Mouse (Mus musculus) natural killer cell, adult 2 months (primary cell): ENCODE results near the gene Atp2b2.

Experiments used
- DNase-seq, 2 experiments: peaks; one replicate each; pipeline ENCODE4 v3.0.0; 2022; ENCODE audit warnings: low spot score in 2 of 2

Gene Atp2b2

DNA sequence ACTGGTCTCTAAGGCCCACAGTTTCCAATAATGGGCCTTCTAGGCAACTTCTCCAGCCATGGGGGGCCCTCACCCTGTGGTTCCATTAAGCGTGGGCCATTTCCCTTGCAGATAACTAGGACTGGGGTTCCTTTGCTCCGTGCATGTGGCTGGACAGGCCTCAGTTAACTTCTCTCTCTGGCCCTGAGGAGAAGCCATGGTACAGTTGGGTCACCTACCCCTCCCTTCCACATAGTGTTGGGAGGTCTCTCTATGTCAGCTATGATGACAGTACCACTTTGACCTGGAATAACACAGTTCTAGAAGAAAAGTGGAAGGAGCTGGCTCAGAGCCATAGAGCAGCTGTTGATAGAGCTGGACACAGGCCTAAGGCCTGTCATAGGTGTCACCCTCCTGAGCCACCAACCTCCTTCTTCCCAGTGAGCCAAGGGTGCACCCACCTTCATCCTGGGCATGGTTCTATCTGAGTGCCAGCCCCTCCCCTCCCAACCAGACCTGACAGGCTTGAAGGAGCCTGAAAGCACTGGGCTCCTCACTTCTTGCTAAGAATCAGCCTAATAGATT is 185.0 kb downstream of the Atp2b2 start:
- DNase-seq: no peak

DNA sequence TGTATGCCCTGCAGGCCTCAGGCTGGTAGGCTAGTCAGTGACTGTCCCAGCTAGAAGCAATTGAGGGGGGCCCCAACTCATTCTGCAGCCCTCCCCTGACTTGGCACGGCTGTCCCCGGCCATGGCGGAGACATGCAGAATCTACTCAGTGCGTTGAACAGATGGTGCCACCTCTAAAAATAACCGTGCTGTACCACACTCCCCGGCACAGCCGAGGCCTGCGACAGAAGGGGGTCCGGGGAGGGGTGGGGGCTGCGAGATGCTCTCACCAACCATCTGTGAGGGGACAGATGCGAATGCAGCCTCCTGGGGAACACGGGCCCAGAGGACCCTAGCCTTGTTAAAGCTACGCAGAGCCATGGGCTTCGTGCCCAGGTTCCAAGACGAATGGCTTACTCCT is 185.6 kb downstream of the Atp2b2 start:
- DNase-seq: no peak

DNA sequence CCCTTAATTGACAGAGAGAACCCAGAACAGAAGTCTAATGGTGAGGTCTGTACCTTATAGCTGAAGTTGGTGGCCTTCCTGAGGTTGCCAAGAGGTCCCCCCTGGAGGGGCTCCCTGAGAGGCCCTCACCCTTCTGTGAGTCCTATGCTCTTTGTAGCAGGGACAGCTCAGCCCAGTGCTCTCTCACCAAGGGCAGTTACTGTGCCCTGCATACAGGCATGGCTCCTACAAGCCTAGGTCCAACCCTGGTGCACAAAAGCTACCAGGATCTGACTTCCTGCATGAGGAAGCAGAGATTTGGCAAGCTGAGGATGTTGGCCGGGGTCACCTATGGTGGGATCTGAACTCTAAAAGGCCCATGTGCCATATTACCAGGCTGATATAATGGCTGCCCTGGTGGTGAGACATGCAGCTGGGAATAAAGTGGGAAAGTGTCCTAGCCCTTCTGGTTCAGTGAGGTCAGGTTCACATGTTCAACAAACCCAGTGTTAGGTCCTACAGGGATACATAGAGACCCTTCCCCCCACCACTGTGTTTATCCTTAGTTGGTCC is 186.2 kb downstream of the Atp2b2 start:
- no peak for DNase-seq

DNA sequence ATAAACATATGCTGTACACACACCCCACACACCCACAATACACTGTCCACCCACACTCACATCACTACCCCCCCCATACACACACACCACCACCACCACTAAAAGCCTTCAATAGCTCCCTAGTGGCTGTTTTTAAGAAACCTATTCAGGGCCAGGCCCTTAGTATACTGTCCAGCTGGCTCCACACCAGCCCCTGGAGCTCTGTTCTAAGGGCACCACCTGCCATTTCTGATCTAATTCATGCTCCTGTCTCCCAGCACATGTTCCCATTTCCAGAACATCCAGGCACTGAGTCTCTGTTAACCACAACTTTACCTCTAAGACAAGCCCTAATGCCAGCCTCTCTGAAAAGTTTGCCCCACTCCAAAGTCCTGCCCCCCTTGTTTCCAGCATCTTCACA is 186.8 kb downstream of the Atp2b2 start:
- no peak for DNase-seq

DNA sequence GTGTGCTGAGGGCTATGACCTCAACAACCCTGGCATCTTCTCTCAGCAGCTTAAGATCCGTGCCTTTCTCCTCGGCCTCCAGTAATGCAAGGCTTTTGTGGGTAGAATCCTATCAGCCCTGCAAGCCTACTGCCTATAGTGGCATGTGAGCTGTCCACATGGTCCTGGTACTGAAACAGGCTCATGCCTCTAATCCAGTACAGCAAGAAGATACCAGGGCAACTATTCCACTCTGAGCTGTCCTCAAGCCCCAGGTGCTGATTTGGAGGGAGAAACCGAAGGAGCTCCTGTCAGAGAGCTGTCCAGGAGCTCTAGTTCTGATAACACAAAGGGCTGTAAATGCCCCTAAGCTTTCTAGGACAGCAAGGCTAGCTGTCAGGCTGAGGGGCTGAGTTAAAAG is 190.1 kb downstream of the Atp2b2 start:
- DNase-seq: peak in 1 of 2 experiments; percentile 10

DNA sequence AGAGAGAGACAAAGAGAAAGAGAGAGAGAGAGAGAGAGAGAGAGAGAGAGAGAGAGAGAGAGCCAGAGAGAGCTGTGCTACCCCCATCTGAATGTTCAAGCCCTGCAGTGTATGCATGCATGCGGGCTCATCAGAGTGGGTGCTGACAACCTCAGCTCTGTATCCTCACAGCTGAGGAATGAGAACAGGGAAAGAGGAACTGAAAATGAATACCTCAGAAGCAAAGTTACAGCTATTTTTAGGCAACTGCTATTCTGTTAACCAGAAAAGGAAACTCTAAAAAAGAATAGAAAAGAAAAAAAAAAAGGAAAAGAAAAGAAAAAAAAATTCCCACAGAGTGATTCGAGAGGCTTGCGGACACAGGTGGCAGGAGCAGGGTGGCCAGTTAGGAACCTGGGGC is 192.6 kb downstream of the Atp2b2 start:
- no peak for DNase-seq

DNA sequence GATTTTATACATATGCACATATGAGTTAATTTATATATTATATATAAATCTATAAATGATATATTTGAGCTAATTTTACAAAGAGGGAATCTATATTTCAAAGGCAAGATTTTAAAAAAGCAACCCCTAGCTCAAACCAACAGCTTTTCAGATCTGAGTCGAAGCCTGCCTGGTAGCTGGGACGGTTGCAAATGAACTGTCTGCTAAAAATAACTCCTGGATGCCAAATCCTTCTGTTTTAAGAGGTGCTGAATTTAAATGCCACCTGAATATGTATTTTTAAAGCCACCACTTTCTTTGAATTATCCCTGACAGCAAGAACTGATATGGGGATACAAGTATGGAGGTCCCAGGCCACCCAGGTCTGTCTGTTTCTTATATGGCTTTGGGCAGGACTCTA is 193.8 kb downstream of the Atp2b2 start:
- no peak for DNase-seq

DNA sequence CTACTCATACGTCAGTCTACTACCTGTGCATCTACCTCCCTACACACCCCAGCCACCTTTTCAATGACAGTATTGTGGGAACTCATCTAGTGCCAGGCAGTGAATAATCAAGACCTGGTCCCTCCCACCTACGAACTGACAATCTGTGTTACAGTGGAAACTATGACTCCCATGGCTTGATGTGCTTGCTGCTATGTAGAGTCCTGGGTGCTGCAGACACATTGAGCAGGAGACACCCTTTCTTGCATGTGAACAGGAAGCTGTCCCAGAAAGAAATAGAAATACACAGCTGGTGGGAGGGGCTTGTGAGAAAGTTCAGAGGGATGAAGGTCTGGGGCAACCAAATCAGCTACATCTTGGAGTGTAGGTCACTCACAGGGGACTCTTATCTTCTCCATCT is 195.3 kb downstream of the Atp2b2 start:
- no peak for DNase-seq

DNA sequence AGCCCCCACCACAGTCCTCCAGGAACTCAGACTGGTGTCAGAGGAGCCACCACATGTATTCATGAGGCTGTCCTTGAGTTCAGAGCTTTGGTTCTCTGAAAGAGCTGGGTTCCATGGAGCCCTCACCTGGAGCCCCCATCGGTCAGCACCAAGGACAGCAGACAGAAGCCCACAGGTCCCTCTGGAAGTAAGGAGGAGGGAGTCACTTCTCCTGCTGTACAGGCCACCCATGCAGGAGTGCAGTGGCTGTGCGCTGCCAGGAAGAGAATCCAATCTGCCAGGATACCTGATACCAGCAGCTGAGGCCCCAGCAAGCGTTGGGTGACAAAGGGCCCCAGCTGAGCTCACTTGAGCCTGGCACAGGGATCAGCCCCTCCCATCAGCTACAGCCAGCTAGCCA is 199.2 kb downstream of the Atp2b2 start:
- DNase-seq: no peak

DNA sequence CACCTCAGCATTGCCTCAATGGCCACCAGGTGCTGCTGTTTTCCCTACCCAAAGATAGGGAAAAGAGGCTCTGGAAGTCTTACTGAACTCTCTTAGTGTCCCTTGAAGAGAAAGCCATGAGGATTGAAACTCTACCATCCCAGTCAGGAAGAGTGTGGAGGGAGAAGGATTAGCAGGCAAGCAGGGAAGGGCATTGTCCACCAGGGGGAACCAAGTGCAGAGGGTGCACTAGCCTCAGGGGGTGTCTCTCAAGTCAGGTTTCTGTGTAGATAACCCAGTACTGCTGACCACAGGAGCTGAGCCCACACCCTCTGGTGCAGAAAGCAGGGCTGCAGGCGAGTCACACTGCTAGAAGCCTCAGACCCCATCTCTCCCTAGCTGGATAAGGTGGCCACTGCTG is 203.9 kb downstream of the Atp2b2 start:
- DNase-seq: no peak

DNA sequence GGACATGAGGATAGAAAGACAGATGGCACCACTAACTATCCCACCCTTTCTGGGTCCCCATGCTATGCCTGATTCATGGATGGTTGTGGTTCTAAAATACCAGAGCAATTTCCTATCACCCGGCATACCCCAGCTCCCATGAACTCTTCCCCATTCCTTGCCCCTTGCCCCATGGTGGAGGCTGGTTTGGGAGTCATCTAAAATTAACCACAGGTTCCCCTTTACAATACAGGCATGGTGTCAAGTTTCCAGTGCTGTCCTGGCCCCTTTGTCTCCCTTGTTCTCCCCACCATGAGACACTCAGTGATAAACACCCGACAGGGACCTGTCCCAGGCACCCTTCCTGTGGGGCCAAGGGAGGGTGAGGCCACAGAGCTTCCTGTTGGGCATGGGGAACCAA is 204.7 kb downstream of the Atp2b2 start:
- no peak for DNase-seq

DNA sequence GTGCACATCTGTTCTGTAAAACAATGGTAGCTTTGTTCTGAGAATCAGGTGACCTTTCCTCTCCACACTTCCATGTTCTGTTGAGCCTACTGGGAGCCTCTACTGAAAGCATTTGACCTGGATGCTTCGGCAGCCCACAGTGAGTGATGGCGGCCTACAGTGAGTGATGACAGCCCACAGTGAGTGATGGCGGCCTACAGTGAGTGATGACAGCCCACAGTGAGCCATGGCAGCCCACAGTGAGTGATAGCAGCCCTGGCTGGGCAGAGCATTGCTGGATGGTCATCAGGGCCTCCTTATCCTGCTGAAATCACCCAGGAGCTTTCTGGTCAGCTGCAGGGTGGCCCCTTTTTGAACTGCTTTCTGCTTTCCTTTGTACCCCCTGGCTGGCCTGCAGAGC is 205.9 kb downstream of the Atp2b2 start:
- no peak for DNase-seq

DNA sequence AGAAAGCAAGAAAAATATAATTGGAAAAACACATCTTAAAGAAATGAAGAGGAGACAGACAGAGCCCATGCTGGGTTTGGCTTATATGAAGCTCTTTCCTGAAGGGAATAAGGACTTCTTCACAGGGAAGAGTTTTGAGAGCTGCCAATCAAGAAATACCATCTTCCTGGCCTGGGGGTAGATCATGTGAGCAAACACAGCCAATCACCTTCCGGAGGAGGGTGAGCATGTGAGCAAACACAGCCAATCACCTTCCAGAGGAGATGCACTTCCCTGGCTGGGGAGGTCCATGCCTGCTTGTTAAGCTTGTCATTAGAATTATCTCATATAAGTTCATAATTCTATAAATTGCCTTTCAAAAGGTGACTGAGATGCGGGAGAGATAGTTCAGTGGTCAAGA is 211.9 kb downstream of the Atp2b2 start:
- no peak for DNase-seq

DNA sequence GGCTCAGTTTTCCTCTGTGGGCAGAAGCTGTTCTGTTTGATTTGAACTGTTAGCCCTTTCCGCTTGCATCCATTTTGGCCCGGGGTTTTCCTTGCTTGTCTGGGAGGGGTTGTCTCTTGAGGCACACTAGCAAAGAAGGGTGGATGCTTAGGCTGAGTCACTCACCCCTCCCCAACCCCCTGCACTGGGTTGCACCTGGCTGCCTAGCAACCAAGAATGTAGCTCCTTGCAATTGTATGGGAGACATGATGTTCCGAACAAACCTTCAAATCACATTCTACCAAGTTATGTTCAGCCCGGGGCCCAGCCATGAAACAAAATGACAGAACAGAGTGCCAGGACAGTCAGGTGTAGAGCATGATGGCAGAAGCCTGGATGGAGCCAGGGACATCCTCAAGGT is 215.1 kb downstream of the Atp2b2 start:
- no peak for DNase-seq

DNA sequence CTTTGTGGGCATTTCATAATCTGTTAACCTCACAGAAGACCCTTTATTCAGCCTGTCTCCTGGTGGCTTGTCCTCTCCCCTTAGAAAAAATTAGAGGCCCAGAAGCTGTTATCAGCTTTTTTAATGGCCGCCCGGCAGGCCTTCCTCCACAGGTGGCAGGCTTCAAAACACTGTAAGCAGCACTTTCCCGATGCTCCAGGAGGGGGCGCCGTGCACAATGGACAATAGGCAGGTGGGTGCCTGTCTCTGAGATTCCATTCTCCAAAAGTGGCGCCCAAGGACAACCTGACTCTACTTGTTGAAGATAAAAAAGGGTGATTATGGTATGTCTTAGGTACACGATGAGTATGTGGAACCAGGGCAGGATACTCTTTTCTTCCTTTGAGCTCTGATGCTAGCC is 220.0 kb downstream of the Atp2b2 start:
- DNase-seq: peak; percentile 41 to 48

DNA sequence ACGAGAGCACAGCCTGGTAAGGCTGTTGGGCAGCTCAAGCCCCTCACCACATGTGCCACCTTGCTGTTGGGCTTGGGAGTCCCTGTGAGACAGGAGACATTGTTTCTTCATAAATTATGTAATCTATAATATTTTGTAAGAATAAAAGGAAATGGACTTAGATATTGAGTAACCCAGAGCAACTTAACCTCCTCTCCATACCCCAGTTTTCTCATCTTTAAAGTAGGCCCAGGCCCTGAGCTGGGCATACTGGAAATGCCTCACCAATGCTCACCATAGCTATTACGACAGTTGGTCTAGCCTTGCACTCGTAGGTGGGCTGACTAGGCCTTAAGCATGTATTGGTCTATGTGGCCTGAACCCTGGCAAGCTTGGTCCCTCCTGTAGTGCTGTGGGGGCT is 225.7 kb downstream of the Atp2b2 start:
- DNase-seq: no peak

DNA sequence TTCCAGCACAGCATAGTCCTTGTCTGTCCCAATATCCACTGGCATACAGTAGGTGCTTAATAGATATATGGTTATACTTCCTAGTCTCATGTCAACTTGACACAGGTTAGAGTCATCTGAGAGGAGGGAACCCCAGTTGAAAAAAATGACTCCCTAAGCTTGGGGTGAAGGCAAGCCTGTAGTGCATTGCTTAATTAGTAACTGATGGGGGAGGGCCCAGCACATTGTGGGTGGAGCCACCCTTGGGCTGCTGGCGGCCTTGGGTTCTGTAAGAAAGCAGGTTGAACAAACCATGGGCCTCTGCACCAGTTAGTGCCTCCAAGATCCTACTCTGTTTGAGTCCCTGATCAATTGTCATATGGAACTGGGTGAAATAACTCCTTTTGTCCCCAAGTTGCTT is 231.0 kb downstream of the Atp2b2 start:
- no peak for DNase-seq

DNA sequence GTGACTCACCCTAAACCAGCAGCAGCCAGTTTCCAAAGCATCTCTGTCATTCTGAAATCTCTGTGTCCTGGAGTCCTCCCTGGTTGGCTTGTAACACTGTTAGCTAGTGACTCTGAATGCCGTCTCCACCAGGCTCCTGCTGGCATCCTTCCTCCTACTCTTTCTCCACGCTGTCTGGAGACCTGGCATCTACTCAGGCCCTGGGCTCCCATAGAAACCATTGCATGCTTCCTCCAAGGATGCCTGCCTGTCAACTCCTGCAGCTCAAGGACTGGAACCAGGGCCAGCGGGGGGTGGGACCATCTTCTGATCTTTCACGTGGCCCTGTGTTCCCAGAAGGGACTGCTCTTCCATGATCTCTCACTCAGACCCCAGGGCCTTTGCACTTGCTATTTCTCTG is 231.7 kb downstream of the Atp2b2 start:
- no peak for DNase-seq

DNA sequence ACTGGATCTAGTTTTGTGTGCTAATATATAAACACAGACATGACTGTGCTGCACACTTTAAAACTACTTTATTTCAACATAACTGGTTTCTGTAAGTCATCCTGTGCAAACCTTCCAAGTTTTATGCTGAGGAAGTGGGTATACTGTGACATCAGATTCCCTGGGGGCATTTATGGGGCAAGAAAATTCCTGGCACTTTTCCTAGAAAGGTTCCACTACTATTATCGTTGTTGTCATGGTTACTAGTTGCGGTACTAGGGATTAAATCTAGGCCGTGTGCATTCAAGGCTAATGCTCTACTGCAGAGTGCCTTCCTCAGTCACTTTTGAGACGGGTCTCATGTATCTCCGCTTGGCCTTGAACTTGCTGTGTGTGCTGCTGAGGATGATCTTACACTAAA is 236.2 kb downstream of the Atp2b2 start:
- no peak for DNase-seq

DNA sequence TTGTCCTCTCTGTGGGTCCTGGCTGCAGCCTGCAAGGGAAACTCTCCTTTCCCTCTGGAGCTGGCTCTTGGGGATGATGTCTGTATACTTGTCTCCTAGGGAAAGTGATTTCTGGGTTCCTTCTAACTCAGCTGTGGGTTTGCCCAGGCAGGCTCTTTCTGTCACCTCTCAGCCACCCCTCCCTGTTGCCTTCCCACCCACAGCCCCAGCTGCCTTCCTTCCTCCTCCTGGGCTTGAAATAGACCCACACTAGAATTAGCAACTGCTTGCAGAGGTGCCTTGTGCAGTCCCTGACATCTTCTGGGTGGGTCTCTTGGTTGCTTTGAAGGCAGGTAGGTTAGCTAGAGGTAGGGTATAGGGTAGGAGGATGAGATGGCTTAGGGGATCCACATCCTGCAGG is 241.2 kb downstream of the Atp2b2 start:
- DNase-seq: no peak

DNA sequence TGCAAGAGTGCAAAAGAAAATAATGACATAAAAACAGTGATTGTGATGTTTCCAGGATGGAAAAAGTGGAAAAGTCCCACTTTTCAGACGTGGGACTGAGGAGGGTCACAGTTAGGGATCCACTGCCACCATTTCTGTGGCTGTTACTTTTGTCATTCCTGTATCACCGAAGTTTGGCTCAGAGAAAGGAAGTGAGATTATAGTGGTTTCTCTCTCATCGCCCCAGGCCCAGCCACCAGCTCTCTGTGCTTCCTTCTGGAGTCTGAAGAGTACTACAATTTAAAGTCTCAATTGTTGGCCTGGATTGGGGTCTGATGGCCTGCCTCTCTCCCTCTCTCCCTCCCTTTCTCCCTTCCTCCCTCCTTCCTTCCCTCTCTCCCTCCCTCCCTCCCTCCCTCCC is 242.5 kb downstream of the Atp2b2 start:
- DNase-seq: no peak

DNA sequence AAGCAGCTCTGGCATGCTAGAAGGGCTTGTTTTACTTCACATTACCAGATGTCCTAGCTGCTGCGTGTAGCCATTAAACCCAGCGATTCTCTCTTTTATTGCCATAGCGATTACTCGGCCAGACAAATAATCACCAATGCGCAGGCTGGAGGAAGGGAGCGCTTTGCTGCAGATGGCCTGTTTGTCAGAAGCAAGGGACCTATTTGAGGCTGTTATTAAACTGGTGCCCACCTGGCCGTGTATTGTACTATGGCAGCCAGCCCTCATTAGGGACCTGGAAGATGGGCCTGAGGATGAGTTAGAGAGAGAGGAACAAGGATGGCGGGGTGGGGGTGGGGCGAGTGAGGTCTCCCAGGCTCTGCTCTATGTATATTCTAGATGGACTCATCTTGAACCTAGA is 243.1 kb downstream of the Atp2b2 start:
- no peak for DNase-seq

DNA sequence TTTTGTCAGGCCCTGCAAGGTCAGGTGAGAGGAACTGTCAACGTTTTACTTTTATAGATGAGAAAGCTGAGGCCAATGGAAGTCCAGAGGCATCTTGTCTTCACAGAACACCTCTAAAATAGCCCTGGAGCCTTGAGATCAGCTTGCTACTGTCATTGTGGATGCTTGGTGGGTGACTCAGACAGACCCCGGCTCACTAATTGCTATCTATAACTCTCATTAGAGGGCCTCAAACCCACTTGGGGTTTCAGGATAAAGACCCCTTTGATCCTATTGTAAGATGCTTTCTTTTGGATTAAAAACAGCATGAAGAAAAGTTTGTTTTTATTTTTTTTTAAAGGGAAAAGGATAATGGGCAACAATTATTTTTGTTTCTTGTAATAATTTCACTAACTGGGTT is 243.5 kb downstream of the Atp2b2 start:
- DNase-seq: no peak

DNA sequence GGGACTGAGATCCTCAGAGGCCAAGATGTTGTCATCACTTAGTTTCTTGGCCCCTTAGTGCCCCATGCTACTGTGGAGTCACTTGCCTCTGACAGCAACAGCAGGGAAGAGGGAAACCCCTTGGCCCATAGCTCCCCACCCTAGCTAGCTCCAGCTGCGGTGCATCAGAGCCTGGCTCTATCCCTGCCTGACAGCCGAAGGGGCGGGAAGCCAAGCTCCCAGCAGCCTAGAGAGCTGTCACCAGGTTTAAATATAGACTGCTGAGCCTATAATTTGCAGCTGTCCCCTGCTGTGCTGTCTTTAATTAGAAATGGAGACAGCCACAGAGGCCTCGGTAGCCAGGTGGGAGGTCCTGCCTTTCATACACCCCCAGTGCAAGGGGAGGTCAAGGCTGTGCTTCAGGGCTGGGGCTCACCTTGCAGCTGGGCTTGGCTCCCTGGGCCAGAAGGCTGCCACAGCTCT is 247.1 kb downstream of the Atp2b2 start:
- DNase-seq: no peak
